Mouse (Mus musculus) spleen, postnatal 4 days (tissue): ENCODE measurements at regions not wholly inside any gene's neighbourhood (a gene's known extent, or its start where the extent isn't known, plus 50 kb on each side); places are given as distances from the start of the nearest gene placed in this dataset.

Experiments used
- DNase-seq, 2 experiments: peaks; one replicate each; pipeline ENCODE4 v3.0.0; 2022; ENCODE audit warnings: low spot score in 2 of 2

DNA sequence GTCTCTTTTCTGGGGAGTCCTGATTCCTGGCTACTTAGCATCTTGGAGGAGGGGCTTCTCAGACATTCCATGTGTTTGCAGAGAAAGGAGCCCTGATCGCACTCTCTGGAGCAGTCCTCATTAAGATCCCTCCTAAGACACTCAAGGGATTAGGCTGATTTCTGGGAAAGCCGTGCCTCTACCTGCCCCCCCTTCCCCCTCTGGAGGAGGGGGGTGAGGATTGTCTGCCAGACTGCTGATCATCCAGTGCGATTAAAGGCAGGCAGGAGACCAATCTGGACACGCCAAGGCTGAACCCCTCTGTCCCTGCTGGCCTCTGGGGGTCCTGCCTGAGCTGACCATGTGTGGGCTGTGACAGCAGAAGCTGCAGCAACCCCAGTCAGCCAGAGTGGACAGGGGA, 65.4 kb downstream of the Vegfa start:
- no peak for DNase-seq

GRCm38 (mm10) chr17:45964031-45964430, 68.1 kb downstream of the Vegfa start:
- no peak for DNase-seq

- no peak for DNase-seq
These were observed 68.8 kb downstream of the Vegfa start for GRCm38 (mm10) chr17:45963332-45963731.

DNA sequence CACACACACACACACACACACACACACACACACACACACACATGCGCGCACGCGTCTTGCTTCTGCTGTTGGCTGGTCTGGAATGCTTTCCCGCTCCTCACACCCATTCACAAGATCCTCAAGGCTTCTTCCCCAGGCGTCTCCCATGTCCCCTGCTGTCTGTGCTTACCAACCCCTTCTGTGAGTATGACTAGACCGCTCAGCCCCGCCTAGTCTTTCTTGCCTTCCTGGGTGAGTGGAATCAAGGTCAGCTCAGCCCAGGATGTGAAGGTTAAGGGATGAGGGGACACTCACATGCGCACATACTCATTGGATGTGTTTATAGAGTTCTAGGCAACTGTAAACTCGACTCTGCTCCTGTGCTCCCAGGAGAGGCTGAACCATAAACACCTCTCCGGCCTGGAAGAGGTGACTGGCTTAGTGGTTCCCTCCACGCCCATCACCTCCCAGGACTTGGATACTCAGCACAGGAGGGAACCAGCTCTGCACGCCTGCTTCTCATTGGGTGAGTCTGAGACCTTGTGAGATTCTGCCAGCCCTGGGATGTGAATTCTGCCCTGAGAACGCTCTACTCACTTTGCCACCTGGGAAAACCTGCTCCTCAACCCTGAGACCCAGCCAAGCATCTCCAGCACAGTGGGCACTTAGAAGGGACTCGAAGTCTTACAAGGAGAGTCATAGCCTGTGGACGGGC, 70.4 kb downstream of the Vegfa start:
- DNase-seq: peak in 1 of 2 experiments; percentile 54

GRCm38 (mm10) chr17:45958094-45958881, 73.9 kb downstream of the Vegfa start:
- DNase-seq: no peak

- no peak for DNase-seq
These were observed 76.7 kb downstream of the Vegfa start for GRCm38 (mm10) chr17:45955481-45955880.

DNA sequence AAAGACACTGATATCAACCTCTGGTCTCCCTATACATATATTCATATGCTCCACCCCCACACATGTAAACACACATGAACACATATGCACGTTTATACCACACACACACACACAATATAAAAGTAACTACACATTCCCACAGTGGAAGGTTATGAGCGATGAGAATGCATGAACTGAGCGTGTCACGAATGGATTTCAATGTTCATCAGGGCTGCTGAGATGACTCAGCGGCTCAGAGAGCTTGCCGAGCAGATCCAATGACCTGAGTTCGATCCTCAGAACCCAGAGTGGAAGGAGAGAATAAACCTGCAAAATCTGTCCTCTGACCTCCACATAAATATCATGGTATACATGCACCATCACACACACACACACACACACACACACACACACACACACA, 77.3 kb downstream of the Vegfa start:
- no peak for DNase-seq

DNA sequence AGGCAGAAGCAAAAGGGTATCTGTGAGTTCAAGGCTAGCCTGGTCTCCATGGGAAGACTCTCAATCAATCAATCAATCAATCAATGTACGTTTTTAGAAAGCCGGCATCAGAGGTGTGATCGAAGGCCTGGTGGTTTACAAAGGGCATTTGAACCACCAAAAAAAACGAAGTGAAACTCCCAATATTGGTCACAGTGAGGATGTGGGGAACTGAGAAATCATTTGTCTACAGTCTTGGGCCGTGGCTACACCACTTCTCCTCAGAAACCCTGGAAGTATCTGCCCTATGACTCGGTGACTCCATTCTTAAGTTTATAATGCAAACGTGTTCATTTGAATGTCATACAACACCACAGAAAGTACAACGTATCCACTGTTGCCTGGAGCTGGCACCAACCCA, 78.6 kb downstream of the Vegfa start:
- no peak for DNase-seq

GRCm38 (mm10) chr17:45950533-45951164, 81.5 kb downstream of the Vegfa start:
- DNase-seq: no peak

GRCm38 (mm10) chr17:45949141-45949540, 83.0 kb downstream of the Vegfa start:
- DNase-seq: no peak

DNA sequence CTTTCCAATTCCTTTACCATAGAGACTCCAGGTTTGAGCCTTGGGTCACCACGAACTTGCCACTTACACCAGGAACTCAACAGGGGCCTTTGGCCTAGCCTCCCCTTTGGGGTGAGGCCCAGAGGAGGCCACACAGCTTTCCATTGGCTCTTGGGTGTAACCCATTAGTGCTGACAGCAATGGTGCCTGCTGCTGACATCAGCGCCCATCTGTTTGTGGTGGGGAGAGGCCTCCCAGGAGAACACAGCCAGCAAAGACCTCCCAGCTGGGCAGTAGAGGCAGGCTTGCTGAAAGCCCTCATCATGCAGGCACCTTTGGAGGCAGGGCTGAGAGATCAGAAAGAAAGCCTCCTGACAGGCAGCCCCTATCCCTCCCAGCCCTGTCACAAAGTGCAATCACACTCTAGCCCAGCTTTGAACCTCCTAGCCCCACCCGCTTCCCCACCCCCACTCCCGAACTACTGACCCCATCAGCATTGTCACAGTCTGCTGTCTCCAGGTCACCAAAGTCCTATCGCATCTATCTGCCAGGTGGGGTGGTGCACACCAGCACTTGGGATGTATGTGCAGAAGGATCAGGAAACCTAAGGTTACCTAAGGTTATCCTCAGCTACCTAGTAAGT, 83.7 kb downstream of the Vegfa start:
- DNase-seq: no peak

DNA sequence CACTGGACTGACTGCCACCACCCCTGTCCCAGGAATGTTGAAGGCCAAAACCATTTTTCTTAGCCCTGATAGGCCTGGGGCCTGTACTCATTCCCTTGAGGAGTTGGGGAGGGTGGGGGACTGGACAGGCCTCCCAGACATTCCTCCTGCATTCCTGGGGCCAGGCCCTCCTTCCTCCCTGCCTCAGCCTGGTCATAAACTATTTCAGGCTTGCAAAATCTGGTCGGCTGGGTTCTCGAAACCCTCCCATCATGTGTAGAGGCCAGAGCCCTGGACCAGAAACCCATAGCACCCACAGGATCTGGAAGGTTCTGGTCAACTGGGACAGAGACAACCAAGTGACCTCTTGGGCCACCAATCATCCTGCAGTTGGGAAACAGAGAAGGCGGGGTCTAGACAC, 87.2 kb downstream of the Vegfa start:
- no peak for DNase-seq

DNA sequence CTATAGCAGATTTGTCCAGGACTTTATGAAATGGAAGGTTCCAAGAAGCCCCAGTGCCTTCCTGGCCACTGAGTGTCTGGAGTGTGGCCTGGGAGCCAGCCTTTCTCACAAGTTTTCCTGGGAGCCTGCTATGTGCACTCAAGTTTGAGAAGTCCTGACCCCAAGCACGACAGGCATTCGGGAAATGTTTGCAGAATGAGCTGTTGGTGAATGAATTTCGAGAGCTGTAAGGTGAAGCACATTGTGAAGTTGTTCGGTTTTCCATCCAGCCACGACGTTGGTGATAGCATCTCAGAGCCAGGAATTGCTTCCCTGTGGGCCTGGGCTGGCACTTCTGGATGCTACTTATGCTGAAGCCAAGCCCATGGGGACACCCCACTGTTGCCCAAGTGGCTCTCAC, 88.9 kb downstream of the Vegfa start:
- no peak for DNase-seq

DNA sequence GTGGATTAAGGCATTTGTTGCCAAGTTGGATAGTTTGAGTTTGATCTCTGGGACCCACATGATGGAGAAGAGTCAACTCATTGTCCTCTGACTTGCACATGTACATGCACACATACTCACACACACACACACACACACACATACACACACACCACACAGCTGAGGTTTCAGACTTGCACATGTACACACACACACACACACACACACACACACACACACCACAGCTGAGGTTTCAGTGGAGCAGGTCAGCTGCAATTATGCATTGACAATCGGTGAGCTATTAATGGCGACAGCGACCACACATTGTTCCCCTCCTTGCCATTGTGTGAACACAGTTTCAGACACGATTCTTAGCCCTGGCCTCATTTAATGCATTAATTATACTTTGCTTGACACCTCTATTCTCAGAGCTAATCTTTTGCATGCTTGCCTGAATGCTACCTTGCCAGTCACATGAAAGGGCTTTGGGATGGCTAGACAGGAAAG, 90.2 kb downstream of the Vegfa start:
- no peak for DNase-seq

- DNase-seq: no peak
These were observed 91.9 kb downstream of the Vegfa start for GRCm38 (mm10) chr17:45940121-45940813.

DNA sequence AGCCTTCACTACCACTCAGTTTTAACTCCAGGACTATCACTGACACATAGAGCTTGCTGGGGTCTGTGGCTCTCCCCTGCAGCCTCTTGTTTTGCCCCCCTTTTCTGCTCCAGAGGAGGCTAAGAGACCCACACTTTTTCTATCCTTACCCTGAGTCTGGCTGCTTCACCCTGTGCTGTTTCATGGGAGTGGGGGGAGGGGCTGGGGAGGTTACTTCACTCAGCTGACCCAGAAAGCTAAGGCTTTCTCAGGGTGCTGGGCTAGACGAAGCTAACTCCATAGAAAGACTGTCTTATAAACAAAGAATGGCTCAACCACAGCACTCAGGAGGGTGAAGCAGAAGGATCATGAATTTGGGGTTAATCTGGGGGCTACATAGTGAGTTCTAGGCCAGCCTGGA, 93.9 kb downstream of the Vegfa start:
- no peak for DNase-seq

DNA sequence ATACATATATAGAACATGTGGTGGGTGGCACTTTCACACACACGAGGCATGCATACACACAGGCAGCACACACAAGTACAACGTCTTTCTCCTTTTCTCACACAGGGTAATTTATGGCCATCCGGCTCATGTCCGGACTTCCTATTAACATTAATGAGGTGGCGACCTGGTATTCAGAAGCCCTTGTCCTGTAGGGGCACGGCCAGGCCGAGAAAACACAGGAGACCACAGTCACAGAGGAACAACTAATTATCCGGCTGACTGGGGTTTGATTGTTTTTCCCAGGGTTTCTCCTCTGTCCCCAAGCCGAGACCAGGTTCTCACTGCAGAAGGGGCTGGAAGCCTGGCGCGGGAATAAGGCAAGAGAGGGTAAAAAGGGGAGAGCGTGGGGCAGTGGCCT, 95.6 kb downstream of the Vegfa start:
- no peak for DNase-seq

- DNase-seq: no peak
These were observed 96.9 kb downstream of the Vegfa start for GRCm38 (mm10) chr17:45935291-45935690.

DNA sequence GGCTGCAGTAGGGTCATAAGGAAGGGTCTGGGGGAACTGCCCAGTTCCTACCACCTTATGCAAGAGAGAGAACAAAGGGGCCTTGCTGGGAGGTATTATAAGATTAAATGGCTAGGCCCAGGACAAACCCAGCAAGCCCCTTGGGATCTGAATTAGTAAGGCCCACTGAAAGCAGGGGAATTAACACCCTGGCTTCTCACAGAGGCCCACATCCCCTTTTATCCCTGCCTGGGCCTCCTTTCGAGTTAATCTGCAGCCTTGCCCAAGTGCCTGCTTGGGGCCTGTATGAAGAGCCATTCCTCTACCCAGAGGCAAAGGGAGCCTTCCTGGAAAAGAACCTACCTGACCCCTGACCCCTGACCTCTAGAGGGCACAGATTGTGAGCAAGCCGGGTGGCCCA, 98.2 kb downstream of the Vegfa start:
- no peak for DNase-seq

DNA sequence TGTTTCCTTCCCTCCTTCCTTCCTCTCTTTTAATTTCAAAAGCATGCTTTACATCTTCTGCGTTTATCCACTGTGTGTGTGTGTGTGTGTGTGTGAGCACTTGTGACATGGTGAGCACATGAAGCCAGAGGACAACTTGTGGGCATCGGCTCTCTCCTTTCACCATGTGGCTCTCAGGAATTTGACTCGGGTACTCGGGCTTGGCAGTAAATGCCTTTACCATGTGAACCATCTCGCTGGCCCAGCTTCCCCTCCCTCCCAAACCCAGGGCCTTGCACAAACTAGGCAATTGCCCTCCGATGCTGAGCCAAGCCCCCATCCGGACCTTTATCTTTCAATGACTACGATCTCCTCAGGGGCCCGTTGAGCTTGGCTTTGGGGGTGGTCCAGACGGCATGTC, 99.1 kb downstream of the Vegfa start:
- no peak for DNase-seq

DNA sequence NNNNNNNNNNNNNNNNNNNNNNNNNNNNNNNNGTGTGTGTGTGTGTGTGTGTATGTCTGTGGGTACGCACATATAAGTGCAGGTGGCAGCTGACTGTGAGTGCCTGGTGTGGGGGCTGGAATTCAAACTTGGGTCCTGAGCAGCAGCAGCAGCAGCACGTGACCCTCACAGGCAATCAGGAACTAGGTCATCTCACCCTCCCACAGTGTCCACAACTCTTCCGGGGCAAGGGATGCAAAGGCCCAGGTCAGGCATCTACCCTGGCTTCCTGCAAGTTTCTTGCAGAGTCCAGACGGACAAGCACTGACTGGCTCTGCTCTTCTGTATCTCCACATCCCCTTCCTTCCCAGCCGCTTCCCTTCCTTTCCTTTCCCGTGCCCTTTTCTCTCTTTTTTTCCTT, 99.6 kb downstream of the Vegfa start:
- DNase-seq: no peak

DNA sequence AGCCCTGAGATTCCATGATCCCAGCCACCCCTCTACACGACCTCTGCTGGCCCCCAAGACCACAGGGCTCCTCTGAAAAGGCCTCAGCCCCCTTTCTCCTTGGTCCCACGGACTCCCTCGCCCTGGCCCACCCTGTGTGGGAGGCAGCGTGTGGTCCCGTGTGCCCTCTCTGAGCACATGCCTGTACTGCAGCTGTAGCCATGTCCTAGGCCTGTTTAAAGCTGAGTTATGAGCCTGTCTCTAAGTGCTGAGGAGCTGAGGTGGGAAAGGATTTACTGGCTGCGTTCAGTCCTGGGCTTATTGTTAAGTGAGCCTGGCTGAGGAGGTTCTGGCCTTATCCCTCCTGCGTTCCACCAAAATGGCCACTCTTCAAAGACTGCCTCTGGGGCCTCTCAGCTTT, 102.6 kb downstream of the Vegfa start:
- DNase-seq: no peak
